ENCODE assay signal across 8 mouse cellular contexts in genomic region chr11:35893018-35893421, GRCm38 (mm10). TPM values are rescaled to one million over a fixed set of nuclear protein-coding genes. Genes with fewer than 3 reads are reported as not detected.
DNase-seq lines count a peak whose midpoint lies in the region; ATAC-seq and TF ChIP-seq lines count a peak whose summit lies in the region.

No protein-coding gene starts in this region.

- H3K4me1 ChIP-seq in forebrain, embryonic 14.5 days (ENCODE audit: control insufficient read depth, insufficient read depth, low read length): peaks cover 19% of the 10 kb centered on the region
- no peaks in the 10 kb centered on the region for H3K4me1 ChIP-seq in intestine, embryonic 15.5 days (replicated peaks)

- peak overlapping the region; percentile 29 for H3K9ac ChIP-seq in forebrain, embryonic 14.5 days (ENCODE audit: low read length)
- H3K9ac ChIP-seq in intestine, embryonic 15.5 days: no peak overlapping the region

- no peaks in the 10 kb centered on the region for H3K79me2 ChIP-seq in myocyte (ENCODE audit: control insufficient read depth, insufficient read depth)

- no peaks in the 10 kb centered on the region for H3K27me3 ChIP-seq in forebrain, embryonic 14.5 days (replicated peaks; ENCODE audit: control insufficient read depth, insufficient read depth, low read length)
- no peaks in the 10 kb centered on the region for H3K27me3 ChIP-seq in intestine, embryonic 15.5 days (replicated peaks)
- no peaks in the 10 kb centered on the region for H3K27me3 ChIP-seq in myocyte (ENCODE audit: control insufficient read depth, insufficient read depth, insufficient read length)

- no peak overlapping the region for H3K4me3 ChIP-seq in forebrain, embryonic 14.5 days (ENCODE audit: low read depth, low read length)
- H3K4me3 ChIP-seq in intestine, embryonic 15.5 days (replicated peaks): no peak overlapping the region
- H3K4me3 ChIP-seq in myocyte: no peak overlapping the region

- peak; percentile 30 to 34 for DNase-seq in left cerebral cortex, adult 8-10 months (ENCODE audit: low spot score in 2 of 2)
- no peak for DNase-seq in left cerebral cortex, adult 11 months (ENCODE audit: low spot score)
- peak; percentile 77 for DNase-seq in forebrain, embryonic 14.5 days (ENCODE audit: low spot score)
- no peak for DNase-seq in adrenal gland, adult 2 months
- DNase-seq in thymus, postnatal 4 days: no peak

- H3K9me3 ChIP-seq in forebrain, embryonic 14.5 days (replicated peaks; ENCODE audit: control insufficient read depth, low read length): no peaks in the 10 kb centered on the region
- H3K9me3 ChIP-seq in intestine, embryonic 15.5 days: no peaks in the 10 kb centered on the region

- H3ac ChIP-seq in myocyte (ENCODE audit: control insufficient read depth, insufficient read length): no peak overlapping the region

- H3K36me3 ChIP-seq in forebrain, embryonic 14.5 days (ENCODE audit: control insufficient read depth, insufficient read depth, low read length): peaks cover 25% of the 10 kb centered on the region; the same call in 1 of the 2 replicates
- H3K36me3 ChIP-seq in intestine, embryonic 15.5 days: no peaks in the 10 kb centered on the region
- H3K36me3 ChIP-seq in myocyte (ENCODE audit: control insufficient read depth, insufficient read depth): no peaks in the 10 kb centered on the region

- H3K27ac ChIP-seq in forebrain, embryonic 14.5 days (ENCODE audit: low read depth, low read length): peak overlapping the region; percentile 58
- H3K27ac ChIP-seq in intestine, embryonic 15.5 days: no peak overlapping the region

- no peak for TF ChIP-seq POLR2A in myocyte (IDR thresholded peaks at IDR 0.05; ENCODE audit: insufficient read length, low read depth)

- H3K4me2 ChIP-seq in forebrain, embryonic 14.5 days (ENCODE audit: low read length): no peak overlapping the region
- H3K4me2 ChIP-seq in intestine, embryonic 15.5 days (replicated peaks): no peak overlapping the region
- peak overlapping the region; percentile 12 for H3K4me2 ChIP-seq in myocyte (ENCODE audit: low read depth)

- 5% methylated on average over 10 of the region's 10 CpGs for WGBS in forebrain, embryonic 14.5 days
- WGBS in intestine, embryonic 15.5 days: 47% methylated on average over 10 of the region's 10 CpGs

- peak; percentile 49 for ATAC-seq in forebrain, embryonic 14.5 days
- 0 out of 2 replicates have a peak, but pooled peaks have one; percentile 37 for ATAC-seq in intestine, embryonic 15.5 days
- ATAC-seq in megakaryocyte-erythroid progenitor cell, adult 5-6 weeks (replicated peaks; ENCODE audit: low FRiP score, low TSS enrichment, poor library complexity, severe bottlenecking): no peak

TF ChIP-seq in myocyte, 11 proteins besides CTCF, POLR2A, EP300 and RAD21:
- TF ChIP-seq TCF3 (IDR thresholded peaks at IDR 0.05; ENCODE audit: insufficient read length, low read depth) (no peak), CEBPB (IDR thresholded peaks at IDR 0.05; ENCODE audit: insufficient read depth, poor library complexity, severe bottlenecking) (no peak), E2F4 (IDR thresholded peaks at IDR 0.05; ENCODE audit: insufficient read depth) (no peak), TCF12 (IDR thresholded peaks at IDR 0.05; ENCODE audit: insufficient read depth, poor library complexity, severe bottlenecking) (no peak), MYOD1 (IDR thresholded peaks at IDR 0.05; ENCODE audit: control insufficient read depth in 1 of 3, insufficient read length in 2 of 3, low read depth in 2 of 3) (no peak), REST (IDR thresholded peaks at IDR 0.05; ENCODE audit: insufficient read depth, insufficient read length) (no peak), USF1 (IDR thresholded peaks at IDR 0.05; ENCODE audit: low read depth) (no peak), POLR2AphosphoS2 (IDR thresholded peaks at IDR 0.05; ENCODE audit: insufficient read length, low read depth) (no peak), MYOG (IDR thresholded peaks at IDR 0.05; ENCODE audit: control insufficient read depth in 1 of 3, insufficient read depth in 1 of 3, insufficient read length in 2 of 3, low read depth in 2 of 3) (no peak), SRF (IDR thresholded peaks at IDR 0.05; ENCODE audit: control insufficient read depth, insufficient read length, low read depth) (no peak), MAX (IDR thresholded peaks at IDR 0.05; ENCODE audit: low read depth) (no peak)

RNA-seq across cellular contexts. Expression of gene Rars, which starts 58.7 kb away (rescaled TPM):
- total RNA-seq in left cerebral cortex, adult 8-10 months (2022): 10 to 100 TPM; 41.5 to 51.4 (median 50.0) TPM
- 83.2 and 86.7 TPM in 2 replicates for polyA plus RNA-seq in forebrain, embryonic 14.5 days (2014; fragmentation: Nextera tagmentation; extraction: Ambion mirVana)
- 118 and 122 TPM in 2 replicates for polyA plus RNA-seq in intestine, embryonic 15.5 days (2015; fragmentation: Nextera tagmentation; extraction: Ambion mirVana)
- polyA plus RNA-seq in myocyte (2012; fragmentation: generic; extraction: Trizol): 112 TPM
- total RNA-seq in megakaryocyte-erythroid progenitor cell, adult 5-6 weeks (2014; fragmentation: Nextera tagmentation): 99.7 and 111 TPM in 2 replicates
- total RNA-seq in megakaryocyte-erythroid progenitor cell, adult 5-6 weeks (2017): 132 and 143 TPM in 2 replicates
- 10 to 100 TPM; 64.6 to 74.8 TPM for total RNA-seq in adrenal gland, adult 2 months (2021)
- 3.6 and 4.9 TPM in 2 replicates for polyA plus RNA-seq in adrenal gland, adult 2 months (2012; rRNA removed)

Comparison
In these comparisons a context has a peak if more than half of its experiments do, and no peak if none do; other contexts are left out.
1. DNase-seq: peak in left cerebral cortex, adult 8-10 months (2 of 2) and forebrain, embryonic 14.5 days (single experiment); none in left cerebral cortex, adult 11 months (single experiment), adrenal gland, adult 2 months (single experiment) and thymus, postnatal 4 days (single experiment).
2. RNA of gene Rars, which starts 58.7 kb away (polyA plus RNA-seq): 118 to 122 TPM in intestine, embryonic 15.5 days, 112 TPM in myocyte (single experiment) and 83.2 to 86.7 TPM in forebrain, embryonic 14.5 days; 3.6 to 4.9 TPM in adrenal gland, adult 2 months; every median in the first group is over 10 times any median in the second.